Mouse (Mus musculus) left cerebral cortex, adult 6 months (tissue): ENCODE data around the gene Prss37. TPM values are rescaled to one million over a fixed set of nuclear protein-coding genes. Genes with fewer than 3 reads are reported as not detected.

ENCODE experiments used
- long read RNA-seq, 2 experiments: library from polyadenylated mRNA; unstranded; transcript quantifications; one replicate each; pipeline ENCODE4 v2.0.0; 2019 to 2020
- polyA plus RNA-seq: library from polyadenylated mRNA; unstranded; fragments of <200 nt; fragmentation: Nextera tagmentation; gene quantifications from 2 replicates; pipeline ENCODE4 v1.2.3, GENCODE M21; 2021

Gene Prss37
- not detected in 2 replicates for polyA plus RNA-seq
- long read RNA-seq, experiment 1: 0 reads
- long read RNA-seq, experiment 2: 0 reads

DNA sequence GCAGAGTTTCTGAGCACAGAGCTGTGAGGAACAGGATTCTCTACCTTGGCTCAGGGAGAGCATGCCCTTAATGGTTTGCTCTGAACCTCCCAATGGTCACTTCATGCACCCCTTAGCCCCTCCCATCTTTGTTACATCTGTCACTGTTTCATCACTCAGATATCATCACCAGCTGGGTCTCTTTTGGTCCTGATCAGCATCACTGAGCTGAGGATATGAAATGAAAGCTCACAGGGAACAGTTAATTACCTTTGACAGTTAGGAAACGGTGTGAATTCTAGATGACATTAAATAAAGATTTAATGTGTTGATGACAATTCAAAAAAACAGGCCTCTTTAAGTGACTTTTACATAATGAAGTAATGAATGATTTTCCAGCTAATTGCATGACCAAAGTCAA lies at the start of gene Prss37:
Prss37 (minus strand) TSS at position 101 of the 400 bp plus-strand sequence.

DNA sequence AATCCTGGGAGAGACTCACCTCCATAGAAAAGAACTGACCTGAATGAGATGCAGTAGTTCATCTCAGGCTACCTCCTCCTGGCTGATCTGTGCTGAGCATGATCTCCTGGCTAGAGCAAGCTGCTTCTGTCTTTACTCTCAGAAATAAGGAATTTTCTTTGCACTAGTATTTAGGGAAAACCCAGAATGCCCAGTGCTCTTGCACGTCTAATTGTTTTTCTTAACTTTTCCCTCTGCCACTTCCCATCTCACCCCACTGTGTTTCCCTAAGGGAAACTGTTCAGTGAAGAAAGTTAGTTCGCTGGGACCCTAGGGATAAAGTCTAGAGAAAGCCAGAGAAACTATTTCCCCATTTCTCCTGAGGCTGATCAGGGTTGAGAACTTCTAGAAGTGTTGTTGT lies 35.6 kb upstream of the Prss37 start, which contains the start of gene Olfr461:
Olfr461 (minus strand) TSS at position 101 of the 400 bp plus-strand sequence.

DNA sequence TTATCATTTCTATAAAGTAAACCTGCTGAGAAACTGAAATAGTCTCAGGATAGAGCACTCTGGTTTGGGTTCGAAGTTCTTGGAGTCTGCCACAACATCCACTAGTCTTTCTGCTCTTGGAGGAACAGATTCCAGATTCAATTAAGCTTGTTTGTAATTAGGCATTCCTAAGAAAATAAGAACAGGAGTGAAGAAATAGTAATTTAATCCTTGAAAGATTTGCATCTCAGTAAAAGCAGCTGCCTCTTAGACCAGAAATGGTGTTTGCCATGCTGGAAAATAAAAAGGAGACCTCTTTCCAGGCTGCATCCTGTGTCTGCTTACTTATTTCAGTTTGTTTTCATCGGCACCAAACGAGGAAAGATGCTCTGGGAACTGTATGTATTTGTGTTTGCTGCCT lies 26.1 kb downstream of the Prss37 start, which contains the start of gene Tas2r108:
Tas2r108 (plus strand) TSS at position 301 of the 400 bp plus-strand sequence.

DNA sequence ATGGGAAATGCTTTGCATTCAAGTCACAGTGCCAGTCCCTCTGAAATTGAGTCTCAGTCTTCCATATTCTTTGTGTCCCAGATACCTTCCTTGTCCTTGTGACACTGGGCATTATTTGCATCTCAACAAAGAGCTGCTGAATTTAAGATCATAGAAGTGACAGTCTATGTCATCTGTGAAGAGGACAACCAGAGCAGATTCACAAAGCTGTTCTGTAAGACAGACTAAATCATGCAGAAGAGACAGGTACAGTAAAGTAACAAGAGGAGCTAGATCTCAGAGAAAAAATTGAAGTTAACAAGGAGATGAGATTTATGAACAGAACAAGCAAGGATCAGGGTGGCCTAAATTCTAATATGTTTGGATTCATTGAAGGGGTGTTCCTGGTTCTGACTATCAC lies 28.4 kb downstream of the Prss37 start, which contains the start of gene Tas2r137:
Tas2r137 (plus strand) TSS at position 301 of the 400 bp plus-strand sequence.

DNA sequence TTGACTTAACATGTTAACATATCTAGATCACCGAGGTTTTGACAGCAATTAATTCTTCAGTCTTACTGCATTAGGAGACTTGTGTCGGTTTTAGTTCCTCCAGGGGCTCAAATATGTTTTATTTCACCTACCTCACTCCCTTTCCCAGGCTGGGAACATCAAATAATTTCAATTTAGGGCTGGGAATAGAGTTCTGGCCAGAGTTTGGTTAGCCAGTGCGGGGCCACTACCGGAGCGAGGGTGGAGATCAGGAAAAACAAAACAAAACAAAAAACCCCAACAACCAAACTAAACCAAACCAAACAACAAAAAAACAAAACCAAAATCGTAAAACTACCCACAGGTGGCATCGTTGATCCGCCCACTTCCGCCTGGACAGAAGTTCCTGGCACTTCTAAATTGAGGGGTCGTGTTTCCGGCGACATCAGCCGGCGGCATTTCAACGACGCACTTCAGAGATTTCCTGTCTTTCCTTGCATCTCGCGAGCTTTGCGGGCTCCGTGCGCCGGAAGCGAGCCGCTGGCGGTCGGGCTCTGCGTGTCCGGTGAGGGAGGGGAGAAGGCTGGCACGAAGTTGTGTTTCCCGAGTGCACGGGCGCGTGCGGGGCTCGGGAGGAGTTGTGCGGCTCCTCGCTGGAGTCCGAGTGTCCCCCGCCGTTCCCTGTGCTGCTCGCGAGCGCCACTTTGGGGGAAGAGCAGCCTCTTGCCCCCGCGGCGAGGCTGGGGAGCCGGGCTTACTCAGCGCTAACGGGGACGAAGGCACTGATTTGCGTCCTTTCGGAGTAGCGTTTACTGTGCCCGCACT lies 48.2 kb downstream of the Prss37 start, which contains the start of gene Ssbp1:
Ssbp1 (plus strand) TSS at position 437 of the 804 bp plus-strand sequence.

Other genes starting within 250 kb of the Prss37 start
- gene Agk, start 194.3 kb downstream of the Prss37 start, polyA plus RNA-seq: 30.1 and 39.7 TPM in 2 replicates
- 6.2 and 9.9 TPM in 2 replicates for gene E330009J07Rik, start 83.4 kb downstream of the Prss37 start, polyA plus RNA-seq
- not detected in 2 replicates for gene Wee2, start 80.4 kb downstream of the Prss37 start, polyA plus RNA-seq
- gene Ssbp1, start 48.2 kb downstream of the Prss37 start, polyA plus RNA-seq: 49.0 and 76.6 TPM in 2 replicates
- not detected in 2 replicates for gene Tas2r137, start 28.3 kb downstream of the Prss37 start, polyA plus RNA-seq
- gene Tas2r108, start 26.0 kb downstream of the Prss37 start, polyA plus RNA-seq: not detected in 2 replicates
- not detected in 2 replicates for gene Olfr461, start 35.5 kb upstream of the Prss37 start, polyA plus RNA-seq
- not detected in 2 replicates for gene Olfr460, start 50.0 kb upstream of the Prss37 start, polyA plus RNA-seq
- gene Clec5a, start 66.3 kb upstream of the Prss37 start, polyA plus RNA-seq: 5.5 and 7.8 TPM in 2 replicates
- gene Tas2r138, start 93.8 kb upstream of the Prss37 start, polyA plus RNA-seq: not detected in 2 replicates
- gene Mgam, start 109.3 kb upstream of the Prss37 start, polyA plus RNA-seq: not detected in 2 replicates